Mouse (Mus musculus): ENCODE measurements around the gene Btg3. TPM values are rescaled to one million over a fixed set of nuclear protein-coding genes. Genes with fewer than 3 reads are reported as not detected.
A peak's percentile ranks its signal among the peaks of the same experiment; 100 is the strongest.

Gene Btg3
- polyA plus RNA-seq, 1 experiment from 2014 or later, result 14.7 TPM

DNA sequence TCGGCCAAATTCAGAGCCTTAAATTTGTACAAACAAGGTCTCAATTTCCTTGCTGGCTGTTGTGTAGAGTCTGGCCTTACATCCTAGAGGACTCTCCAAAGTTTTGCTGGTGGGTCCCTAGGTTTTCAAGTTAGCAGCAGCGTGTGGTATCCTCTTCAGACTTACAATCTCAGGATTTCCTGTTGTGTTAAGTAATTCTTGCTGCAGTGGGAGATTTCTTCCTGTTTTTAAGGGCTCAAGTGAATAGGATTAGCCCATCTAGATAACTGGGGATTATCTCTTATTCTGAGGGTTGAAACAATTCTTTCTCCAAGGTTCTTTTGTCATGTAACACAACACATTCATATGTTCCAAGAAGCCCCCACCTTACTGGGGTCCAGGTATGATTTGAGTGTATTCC, 14.4 kb upstream of the Btg3 start:
- Histone ChIP-seq H3K9ac (ENCODE audit: low read depth, low read length) (no peak overlapping the region), H3K4me2 (ENCODE audit: low read length) (no peak overlapping the region), H3K36me3 (ENCODE audit: control insufficient read depth, insufficient read depth, low read length) (no peaks in the 10 kb centered on the region), H3K4me3 (ENCODE audit: low read depth, low read length) (no peak overlapping the region), H3K27ac (ENCODE audit: low read length) (no peak overlapping the region), H3K4me1 (ENCODE audit: control insufficient read depth, insufficient read depth, low read length) (no peaks in the 10 kb centered on the region), H3K9me3 (replicated peaks; ENCODE audit: control insufficient read depth, low read length, poor library complexity, severe bottlenecking) (no peaks in the 10 kb centered on the region), H3K27me3 (ENCODE audit: control insufficient read depth, insufficient read depth, low read depth, low read length) (no peaks in the 10 kb centered on the region)
- 53% methylated on average over 2 of the region's 2 CpGs for WGBS
- no peak for ATAC-seq

DNA sequence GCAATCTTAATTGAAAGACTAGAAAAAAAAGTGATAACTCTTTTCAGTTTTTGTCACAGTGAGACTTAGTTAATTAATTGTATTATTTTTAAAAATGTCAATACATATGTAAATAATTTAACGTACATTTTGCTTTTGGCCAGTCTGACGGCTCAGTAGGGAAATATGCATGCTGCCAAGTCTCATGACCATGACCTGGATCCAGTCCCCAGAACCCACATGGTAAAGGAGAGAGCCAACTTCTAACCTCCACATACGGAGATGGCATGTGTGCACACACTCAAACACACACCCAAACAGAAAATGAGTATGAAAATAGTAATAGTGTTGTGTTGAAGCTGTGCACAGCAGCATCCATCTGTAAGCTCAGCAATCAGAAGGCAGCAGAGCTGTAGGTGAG, 13.0 kb upstream of the Btg3 start:
- 90% methylated on average over 3 of the region's 3 CpGs for WGBS
- ATAC-seq, result no peak

DNA sequence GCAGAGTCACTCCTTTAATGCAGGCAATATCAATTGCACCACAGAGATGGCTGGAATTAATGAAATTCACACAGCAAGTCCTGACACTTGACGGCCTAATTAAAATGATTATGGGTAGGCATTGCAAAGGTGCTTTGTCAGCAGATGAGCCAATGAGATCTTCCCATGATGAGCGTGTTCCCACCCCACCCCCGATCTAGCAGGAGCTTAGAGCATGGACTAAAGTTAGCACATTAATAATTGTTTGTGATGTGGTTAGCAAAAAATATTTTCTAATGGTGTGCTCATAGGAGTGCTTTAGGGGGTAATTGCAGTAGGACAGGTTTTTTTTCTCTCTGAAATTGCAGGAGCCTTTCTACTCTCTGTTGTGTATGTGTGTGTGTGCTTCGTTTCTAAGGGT, 12.1 kb upstream of the Btg3 start:
- no peak overlapping the region for H3K4me3 ChIP-seq (ENCODE audit: low read depth, low read length)
- ATAC-seq, result no peak
- no peak overlapping the region for H3K27ac ChIP-seq (ENCODE audit: low read length)
- H3K4me1 ChIP-seq (ENCODE audit: control insufficient read depth, insufficient read depth, low read length), result no peaks in the 10 kb centered on the region
- H3K36me3 ChIP-seq (ENCODE audit: control insufficient read depth, insufficient read depth, low read length), result no peaks in the 10 kb centered on the region
- no peaks in the 10 kb centered on the region for H3K27me3 ChIP-seq (ENCODE audit: control insufficient read depth, insufficient read depth, low read depth, low read length)
- no peaks in the 10 kb centered on the region for H3K9me3 ChIP-seq (replicated peaks; ENCODE audit: control insufficient read depth, low read length, poor library complexity, severe bottlenecking)
- H3K4me2 ChIP-seq (ENCODE audit: low read length), result no peak overlapping the region
- 78% methylated on average over 4 of the region's 4 CpGs for WGBS
- no peak overlapping the region for H3K9ac ChIP-seq (ENCODE audit: low read depth, low read length)

More for the DNA sequence above, 13.0 kb upstream of the Btg3 start:
- Histone ChIP-seq H3K9ac (ENCODE audit: low read depth, low read length) (no peak overlapping the region), H3K4me2 (ENCODE audit: low read length) (no peak overlapping the region), H3K4me1 (ENCODE audit: control insufficient read depth, insufficient read depth, low read length) (no peaks in the 10 kb centered on the region), H3K27ac (ENCODE audit: low read length) (no peak overlapping the region), H3K36me3 (ENCODE audit: control insufficient read depth, insufficient read depth, low read length) (no peaks in the 10 kb centered on the region), H3K27me3 (ENCODE audit: control insufficient read depth, insufficient read depth, low read depth, low read length) (no peaks in the 10 kb centered on the region), H3K9me3 (replicated peaks; ENCODE audit: control insufficient read depth, low read length, poor library complexity, severe bottlenecking) (no peaks in the 10 kb centered on the region), H3K4me3 (ENCODE audit: low read depth, low read length) (no peak overlapping the region)

DNA sequence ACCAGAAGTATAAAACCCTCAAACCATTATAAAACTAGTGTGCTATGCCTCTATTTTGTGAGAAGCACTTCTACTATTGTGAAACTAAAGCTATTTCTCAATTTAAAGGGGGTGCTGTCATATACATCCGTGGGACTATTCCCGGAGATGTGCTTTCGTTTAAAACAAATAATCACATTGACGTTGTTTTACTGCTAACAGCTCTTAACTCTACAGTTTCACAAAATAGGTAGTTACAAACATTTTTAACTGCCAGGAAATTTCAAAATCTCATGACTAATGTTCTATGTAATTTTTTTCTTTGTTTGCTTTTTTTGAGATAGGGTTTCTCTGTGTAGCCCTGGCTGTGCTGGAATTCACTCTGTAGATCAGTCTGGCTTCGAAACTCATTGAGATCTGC, 1.5 kb upstream of the Btg3 start:
- 92% methylated on average over 5 of the region's 5 CpGs for WGBS
- no peak overlapping the region for H3K9ac ChIP-seq (ENCODE audit: low read depth, low read length)
- no peak for ATAC-seq
- H3K36me3 ChIP-seq (ENCODE audit: control insufficient read depth, insufficient read depth, low read length), result no peaks in the 10 kb centered on the region
- no peak overlapping the region for H3K4me3 ChIP-seq (ENCODE audit: low read depth, low read length)
- H3K4me1 ChIP-seq (ENCODE audit: control insufficient read depth, insufficient read depth, low read length), result peaks cover 5% of the 10 kb centered on the region
- H3K27me3 ChIP-seq (ENCODE audit: control insufficient read depth, insufficient read depth, low read depth, low read length), result no peaks in the 10 kb centered on the region
- H3K4me2 ChIP-seq (ENCODE audit: low read length), result no peak overlapping the region
- no peak overlapping the region for H3K27ac ChIP-seq (ENCODE audit: low read length)
- no peaks in the 10 kb centered on the region for H3K9me3 ChIP-seq (replicated peaks; ENCODE audit: control insufficient read depth, low read length, poor library complexity, severe bottlenecking)

DNA sequence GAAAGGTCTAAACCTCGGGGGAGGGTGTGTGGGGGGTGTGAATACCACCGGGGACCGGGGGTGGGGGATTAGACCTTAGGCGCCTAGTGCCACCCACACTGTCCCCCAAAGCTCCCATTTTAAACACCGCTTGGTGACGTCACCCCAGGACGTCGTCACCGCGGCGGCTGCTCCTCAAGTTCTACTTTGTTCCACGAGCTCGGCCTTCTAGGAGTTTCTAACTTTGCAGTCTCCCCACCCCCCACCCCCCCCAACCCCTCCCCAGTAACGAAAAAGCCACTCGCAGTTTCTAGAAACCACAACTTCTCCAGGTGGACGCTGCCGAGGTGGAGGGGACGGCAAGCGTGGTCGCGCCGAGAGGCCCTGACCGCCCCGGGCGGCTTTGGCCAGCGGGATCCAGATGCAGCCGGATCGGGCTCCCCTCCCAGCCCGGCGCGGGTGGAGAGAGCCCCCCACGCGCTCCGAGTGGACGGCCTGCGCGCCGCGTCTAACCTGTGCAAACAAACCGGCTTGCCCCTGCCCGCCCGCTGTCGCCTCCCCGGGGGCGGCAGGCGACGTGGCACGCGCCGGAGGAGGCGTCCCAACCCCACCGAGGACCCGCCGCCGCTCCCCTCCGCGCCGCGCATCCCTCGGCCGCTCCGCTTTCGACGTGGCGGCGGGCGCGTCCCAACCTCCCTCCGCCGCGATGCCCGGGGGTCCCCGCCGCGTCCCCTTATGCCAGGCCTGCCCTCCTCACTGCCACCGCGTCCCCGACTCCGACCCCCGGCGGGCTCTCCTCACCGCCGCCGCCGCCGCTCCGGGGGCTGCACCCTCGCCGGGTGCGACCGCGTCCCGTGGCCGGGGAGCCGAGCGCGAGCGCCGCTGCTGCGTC, 936 bp downstream of the Btg3 start:
- WGBS, result under 1% methylated on average over 85 of the region's 100 CpGs
- H3K9me3 ChIP-seq (replicated peaks; ENCODE audit: control insufficient read depth, low read length, poor library complexity, severe bottlenecking), result no peaks in the 10 kb centered on the region
- H3K27ac ChIP-seq (ENCODE audit: low read length), result peak overlapping the region; percentile 22; the same call in 1 of the 2 replicates
- H3K27me3 ChIP-seq (ENCODE audit: control insufficient read depth, insufficient read depth, low read depth, low read length), result no peaks in the 10 kb centered on the region
- H3K4me3 ChIP-seq (ENCODE audit: low read depth, low read length), result peak overlapping the region; percentile 79
- H3K9ac ChIP-seq (ENCODE audit: low read depth, low read length), result peak overlapping the region; percentile 79
- peaks cover 5% of the 10 kb centered on the region for H3K4me1 ChIP-seq (ENCODE audit: control insufficient read depth, insufficient read depth, low read length)
- H3K36me3 ChIP-seq (ENCODE audit: control insufficient read depth, insufficient read depth, low read length), result no peaks in the 10 kb centered on the region
- ATAC-seq, result peak; percentile 69
- peak overlapping the region; percentile 73 for H3K4me2 ChIP-seq (ENCODE audit: low read length)

DNA sequence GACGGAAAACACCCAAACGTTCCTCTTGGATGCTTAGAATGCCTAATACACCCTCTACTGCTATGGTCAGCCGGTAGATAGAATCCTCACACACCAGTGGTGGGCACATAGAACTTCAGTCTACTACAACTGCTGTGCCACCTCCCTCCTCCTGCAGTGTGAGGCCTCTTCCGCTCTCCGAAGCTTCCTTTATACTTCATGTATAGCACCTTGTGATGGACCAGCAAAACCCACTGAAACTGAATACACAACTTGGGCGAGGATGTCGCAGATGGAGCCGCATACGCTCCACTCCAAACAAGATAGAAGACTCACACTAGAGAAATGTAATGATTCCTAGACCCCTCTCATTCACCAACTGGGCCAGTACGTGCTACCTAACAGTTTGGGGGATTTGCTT, 1.8 kb downstream of the Btg3 start:
- no peak overlapping the region for H3K9ac ChIP-seq (ENCODE audit: low read depth, low read length)
- H3K27ac ChIP-seq (ENCODE audit: low read length), result no peak overlapping the region
- peaks cover 5% of the 10 kb centered on the region for H3K4me1 ChIP-seq (ENCODE audit: control insufficient read depth, insufficient read depth, low read length)
- 51% methylated on average over 10 of the region's 10 CpGs for WGBS
- peak overlapping the region; percentile 73; the same call in 1 of the 2 replicates for H3K4me2 ChIP-seq (ENCODE audit: low read length)
- no peaks in the 10 kb centered on the region for H3K27me3 ChIP-seq (ENCODE audit: control insufficient read depth, insufficient read depth, low read depth, low read length)
- H3K9me3 ChIP-seq (replicated peaks; ENCODE audit: control insufficient read depth, low read length, poor library complexity, severe bottlenecking), result no peaks in the 10 kb centered on the region
- peak overlapping the region; percentile 79 for H3K4me3 ChIP-seq (ENCODE audit: low read depth, low read length)
- H3K36me3 ChIP-seq (ENCODE audit: control insufficient read depth, insufficient read depth, low read length), result no peaks in the 10 kb centered on the region
- no peak for ATAC-seq

DNA sequence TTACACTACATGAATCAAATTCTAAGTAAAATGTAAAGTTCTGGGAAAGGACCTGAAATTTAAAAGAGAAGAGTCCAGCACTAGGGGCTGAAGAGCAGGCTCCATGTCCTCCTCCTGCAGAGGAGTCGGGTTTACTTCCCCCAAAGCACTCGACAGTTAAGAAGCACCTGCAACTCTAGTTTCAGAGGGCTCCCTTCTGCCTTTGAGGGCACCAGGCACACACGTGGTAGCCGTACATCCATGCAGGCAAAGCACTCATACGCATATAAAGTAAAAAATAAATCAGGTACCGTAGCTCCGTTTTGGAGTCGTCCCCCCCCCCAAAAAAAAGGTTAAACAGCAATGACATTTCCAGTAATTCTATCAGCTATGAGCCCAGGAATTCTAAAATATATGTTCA, 3.2 kb downstream of the Btg3 start:
- ATAC-seq, result no peak

DNA sequence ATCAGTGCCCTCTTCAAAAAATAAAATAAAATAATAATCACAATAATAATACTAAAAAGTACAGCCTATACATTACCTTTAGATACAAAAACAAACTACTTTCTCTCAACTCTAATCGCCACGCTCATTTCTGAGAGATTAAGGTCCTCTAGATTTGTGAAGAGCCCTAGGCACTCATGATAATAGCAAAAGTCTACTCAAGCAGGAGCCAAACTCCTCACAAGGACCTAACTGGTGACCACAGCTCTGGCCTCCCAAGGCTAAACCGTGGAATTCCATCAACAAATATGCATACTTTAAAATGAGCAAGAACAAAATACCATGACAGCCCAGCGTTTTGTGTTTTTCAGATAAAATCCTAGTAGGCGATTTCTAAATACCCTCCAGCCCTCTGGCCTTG, 4.2 kb downstream of the Btg3 start:
- 78% methylated on average over 5 of the region's 5 CpGs for WGBS
- H3K4me3 ChIP-seq (ENCODE audit: low read depth, low read length), result no peak overlapping the region
- H3K9me3 ChIP-seq (replicated peaks; ENCODE audit: control insufficient read depth, low read length, poor library complexity, severe bottlenecking), result no peaks in the 10 kb centered on the region
- H3K27me3 ChIP-seq (ENCODE audit: control insufficient read depth, insufficient read depth, low read depth, low read length), result no peaks in the 10 kb centered on the region
- H3K4me1 ChIP-seq (ENCODE audit: control insufficient read depth, insufficient read depth, low read length), result peaks cover 5% of the 10 kb centered on the region
- H3K36me3 ChIP-seq (ENCODE audit: control insufficient read depth, insufficient read depth, low read length), result 0 out of 2 replicates have a peak, but pooled peaks cover 2% of the 10 kb centered on the region
- no peak overlapping the region for H3K27ac ChIP-seq (ENCODE audit: low read length)
- no peak overlapping the region for H3K9ac ChIP-seq (ENCODE audit: low read depth, low read length)
- no peak overlapping the region for H3K4me2 ChIP-seq (ENCODE audit: low read length)
- no peak for ATAC-seq

More for the DNA sequence above, 3.2 kb downstream of the Btg3 start:
- H3K4me3 ChIP-seq (ENCODE audit: low read depth, low read length), result no peak overlapping the region
- H3K4me2 ChIP-seq (ENCODE audit: low read length), result no peak overlapping the region
- no peaks in the 10 kb centered on the region for H3K9me3 ChIP-seq (replicated peaks; ENCODE audit: control insufficient read depth, low read length, poor library complexity, severe bottlenecking)
- 77% methylated on average over 8 of the region's 8 CpGs for WGBS
- no peaks in the 10 kb centered on the region for H3K36me3 ChIP-seq (ENCODE audit: control insufficient read depth, insufficient read depth, low read length)
- H3K9ac ChIP-seq (ENCODE audit: low read depth, low read length), result no peak overlapping the region
- no peak overlapping the region for H3K27ac ChIP-seq (ENCODE audit: low read length)
- peaks cover 5% of the 10 kb centered on the region for H3K4me1 ChIP-seq (ENCODE audit: control insufficient read depth, insufficient read depth, low read length)
- H3K27me3 ChIP-seq (ENCODE audit: control insufficient read depth, insufficient read depth, low read depth, low read length), result no peaks in the 10 kb centered on the region

DNA sequence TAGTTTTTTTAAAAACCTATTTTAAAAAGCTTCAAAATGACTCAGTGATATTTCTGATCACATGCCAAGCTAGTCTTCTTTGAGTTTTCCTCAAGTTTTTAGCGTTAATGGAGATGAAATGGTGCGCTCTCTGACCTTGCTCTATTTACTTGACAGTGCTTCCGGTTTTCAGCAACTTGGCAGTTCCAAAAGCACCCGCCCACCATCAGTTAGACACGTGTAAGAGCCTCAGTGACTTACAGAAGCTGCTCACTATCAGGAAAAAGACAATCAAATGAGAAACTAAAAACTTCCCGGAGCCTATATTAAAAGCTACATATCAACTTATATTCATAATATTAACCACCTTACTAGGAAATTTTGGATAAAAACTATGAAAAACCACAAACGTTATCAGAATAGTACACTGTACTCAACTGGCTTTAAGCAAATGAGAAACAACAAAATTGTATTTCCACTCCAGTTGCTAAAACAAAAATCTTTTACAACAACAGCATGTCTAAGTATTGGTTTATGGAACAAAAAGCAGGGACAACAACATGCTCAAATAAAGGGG, 5.4 kb downstream of the Btg3 start:
- Histone ChIP-seq H3K9ac (ENCODE audit: low read depth, low read length) (no peak overlapping the region), H3K27me3 (ENCODE audit: control insufficient read depth, insufficient read depth, low read depth, low read length) (no peaks in the 10 kb centered on the region), H3K36me3 (ENCODE audit: control insufficient read depth, insufficient read depth, low read length) (0 out of 2 replicates have a peak, but pooled peaks cover 2% of the 10 kb centered on the region), H3K9me3 (replicated peaks; ENCODE audit: control insufficient read depth, low read length, poor library complexity, severe bottlenecking) (no peaks in the 10 kb centered on the region), H3K27ac (ENCODE audit: low read length) (no peak overlapping the region), H3K4me3 (ENCODE audit: low read depth, low read length) (no peak overlapping the region), H3K4me2 (ENCODE audit: low read length) (no peak overlapping the region), H3K4me1 (ENCODE audit: control insufficient read depth, insufficient read depth, low read length) (peaks cover 5% of the 10 kb centered on the region)
- WGBS, result 81% methylated on average over 7 of the region's 7 CpGs
- no peak for ATAC-seq
